Mouse (Mus musculus): Measurements from ENCODE around the gene Shank2.

DNA sequence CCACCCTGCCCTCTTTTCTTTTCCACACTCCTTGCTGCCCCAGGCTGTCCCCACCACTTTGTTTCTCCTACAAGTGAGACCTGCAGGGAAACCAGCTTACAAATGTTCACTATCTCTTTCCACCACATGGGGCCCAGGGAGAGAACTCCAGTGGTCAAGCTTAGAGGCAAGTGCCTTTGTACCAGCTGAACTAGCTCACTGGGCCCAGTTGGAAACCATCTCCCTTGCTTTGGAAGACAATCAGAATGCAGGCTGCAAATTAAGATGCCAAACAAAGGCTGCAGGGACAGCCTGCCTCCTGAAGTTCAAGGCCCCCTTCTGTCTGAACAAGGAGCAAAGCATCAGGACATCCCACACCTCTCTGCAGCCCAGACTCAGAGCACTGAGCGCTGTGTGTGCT lies 206.9 kb downstream of the Shank2 start:
- TF ChIP-seq USF2 (IDR thresholded peaks at IDR 0.05; ENCODE audit: borderline replicate concordance in 1 of 2, insufficient read depth in 1 of 2, low read depth in 1 of 2, low read length in 2 of 2): no peak
- TF ChIP-seq CTCF (IDR thresholded peaks at IDR 0.05 in 2 of 3, conservative IDR thresholded peaks at IDR 0.05 in 1 of 3; ENCODE audit: control insufficient read depth in 1 of 3, insufficient read depth in 1 of 3, low read depth in 2 of 3, low read length in 3 of 3, poor library complexity in 1 of 3, severe bottlenecking in 1 of 3): no peak
- TF ChIP-seq EP300 (IDR thresholded peaks at IDR 0.05; ENCODE audit: low read depth in 1 of 2, low read length in 2 of 2): no peak
- TF ChIP-seq ZNF384 (IDR thresholded peaks at IDR 0.05; ENCODE audit: low read depth, low read length): no peak
- no peak for TF ChIP-seq TAL1 (IDR thresholded peaks at IDR 0.05; ENCODE audit: low read length)
- no peak for TF ChIP-seq NRF1 (IDR thresholded peaks at IDR 0.05; ENCODE audit: insufficient read depth, low read depth, low read length, poor library complexity, severe bottlenecking)
- no peak for TF ChIP-seq POLR2AphosphoS2 (IDR thresholded peaks at IDR 0.05; ENCODE audit: low read length)
- no peak for TF ChIP-seq BHLHE40 (IDR thresholded peaks at IDR 0.05; ENCODE audit: borderline replicate concordance, low read depth, low read length)
- no peak for TF ChIP-seq TCF12 (IDR thresholded peaks at IDR 0.05; ENCODE audit: low read depth, low read length)
- TF ChIP-seq USF1 (IDR thresholded peaks at IDR 0.05; ENCODE audit: low read depth, low read length): no peak
